In the genomic region with DNA sequence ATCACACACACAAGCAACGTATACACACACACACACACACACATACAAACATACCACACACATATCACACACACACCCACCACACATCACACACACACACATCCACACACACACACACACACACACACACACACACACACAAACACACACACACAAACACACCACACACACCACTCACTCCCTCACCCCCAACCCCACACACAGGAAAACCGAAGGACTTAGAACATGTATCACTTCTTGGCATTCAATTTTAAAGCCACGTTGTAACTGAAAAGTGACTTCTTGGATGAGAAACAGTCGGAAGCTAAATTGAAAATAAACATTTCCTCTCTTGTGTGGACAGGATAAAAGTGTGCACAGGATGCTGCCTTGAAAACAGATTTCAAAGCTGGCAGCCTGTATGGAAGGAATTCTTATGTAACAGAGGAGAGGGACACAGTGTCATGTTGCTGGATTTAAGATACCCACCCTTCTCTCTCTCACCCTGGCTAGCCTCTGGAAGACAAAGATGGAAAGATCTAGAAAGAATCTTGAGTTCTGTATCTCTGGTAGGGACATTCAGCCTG, we compare ENCODE assay signal across 15 mouse cellular contexts. TPM values are rescaled to one million over a fixed set of nuclear protein-coding genes. Genes with fewer than 3 reads are reported as not detected.
DNase-seq lines count a peak whose midpoint lies in the region; ATAC-seq and TF ChIP-seq lines count a peak whose summit lies in the region.
"Had no signal": no experiment of that assay in that cellular context is flagged by ENCODE, and none has a peak within 500 bp of the region (broad histone marks: within the 10 kb centered on the region; RNA-seq: fewer than 3 reads in every experiment).

No protein-coding gene starts in this region.

- no peak overlapping the region for H3K4me3 ChIP-seq in heart, embryonic 11.5 days (ENCODE audit: low read depth, low read length)
- H3K4me3 ChIP-seq in lung, embryonic 14.5 days (ENCODE audit: low read depth, low read length), result no peak overlapping the region
- no peak overlapping the region for H3K4me3 ChIP-seq in lung, adult 2 months (replicated peaks; ENCODE audit: extremely low read depth, low read depth, low read length)
- no peak overlapping the region for H3K4me3 ChIP-seq in lung, embryonic 16.5 days (ENCODE audit: low read length)
- H3K4me3 ChIP-seq: embryonic facial prominence, embryonic 15.5 days; forebrain, embryonic 13.5 days; liver, embryonic 12.5 days; midbrain, embryonic 10.5 days had no signal

- 71% methylated on average over 4 of the region's 4 CpGs for WGBS in heart, embryonic 11.5 days (ENCODE audit: insufficient replicate concordance)
- 49% methylated on average over 4 of the region's 4 CpGs for WGBS in lung, embryonic 14.5 days
- WGBS in lung, adult 2 months, result 35% methylated on average over 4 of the region's 4 CpGs
- 38% methylated on average over 4 of the region's 4 CpGs for WGBS in lung, embryonic 16.5 days

- H3K9me3 ChIP-seq in heart, embryonic 11.5 days (replicated peaks; ENCODE audit: control insufficient read depth, low read length), result no peaks in the 10 kb centered on the region
- no peaks in the 10 kb centered on the region for H3K9me3 ChIP-seq in lung, embryonic 14.5 days (ENCODE audit: low read depth, low read length)
- H3K9me3 ChIP-seq in lung, embryonic 16.5 days (ENCODE audit: control insufficient read depth, low read length), result no peaks in the 10 kb centered on the region
- H3K9me3 ChIP-seq: embryonic facial prominence, embryonic 15.5 days; forebrain, embryonic 13.5 days; liver, embryonic 12.5 days; midbrain, embryonic 10.5 days had no signal

- H3K27me3 ChIP-seq in heart, embryonic 11.5 days (ENCODE audit: control insufficient read depth, insufficient read depth, low read length), result no peaks in the 10 kb centered on the region
- no peaks in the 10 kb centered on the region for H3K27me3 ChIP-seq in lung, embryonic 14.5 days (ENCODE audit: insufficient read depth, low read length)
- no peaks in the 10 kb centered on the region for H3K27me3 ChIP-seq in lung, embryonic 16.5 days (ENCODE audit: control insufficient read depth, insufficient read depth, low read depth, low read length)
- H3K27me3 ChIP-seq: embryonic facial prominence, embryonic 15.5 days; forebrain, embryonic 13.5 days; liver, embryonic 12.5 days had no signal

- no peak overlapping the region for H3K27ac ChIP-seq in heart, embryonic 11.5 days (ENCODE audit: low read depth, low read length)
- H3K27ac ChIP-seq in lung, embryonic 14.5 days (ENCODE audit: low read depth), result peak overlapping the region; percentile 16; the same call in 1 of the 2 replicates
- peak overlapping the region; percentile 65 for H3K27ac ChIP-seq in lung, embryonic 16.5 days (ENCODE audit: low read length)
- H3K27ac ChIP-seq: embryonic facial prominence, embryonic 15.5 days; forebrain, embryonic 13.5 days; liver, embryonic 12.5 days; midbrain, embryonic 10.5 days had no signal

- no peak for ATAC-seq in heart, embryonic 11.5 days (replicated peaks; ENCODE audit: insufficient number of reproducible peaks, low FRiP score, low TSS enrichment)
- ATAC-seq in lung, embryonic 14.5 days (ENCODE audit: insufficient read depth), result peak; percentile 80
- peak; percentile 90 for ATAC-seq in lung, embryonic 16.5 days (ENCODE audit: low read depth)
- ATAC-seq: forebrain, embryonic 13.5 days; hindbrain, embryonic 16.5 days; liver, embryonic 12.5 days had no signal

- no peak for TF ChIP-seq POLR2A in lung, adult 2 months (IDR thresholded peaks at IDR 0.05; ENCODE audit: borderline replicate concordance, extremely low read depth, low read depth, low read length)

- H3K36me3 ChIP-seq in heart, embryonic 11.5 days (ENCODE audit: control insufficient read depth, insufficient read depth, low read length), result no peaks in the 10 kb centered on the region
- no peaks in the 10 kb centered on the region for H3K36me3 ChIP-seq in lung, embryonic 14.5 days (ENCODE audit: insufficient read depth)
- no peaks in the 10 kb centered on the region for H3K36me3 ChIP-seq in lung, embryonic 16.5 days (ENCODE audit: control insufficient read depth, insufficient read depth, low read length)
- H3K36me3 ChIP-seq: embryonic facial prominence, embryonic 15.5 days; liver, embryonic 12.5 days; midbrain, embryonic 10.5 days had no signal

- H3K4me2 ChIP-seq in heart, embryonic 11.5 days, result no peak overlapping the region
- H3K4me2 ChIP-seq in lung, embryonic 14.5 days, result no peak overlapping the region
- H3K4me2 ChIP-seq in lung, embryonic 16.5 days (ENCODE audit: low read depth, low read length), result no peak overlapping the region
- H3K4me2 ChIP-seq: embryonic facial prominence, embryonic 15.5 days; forebrain, embryonic 13.5 days; liver, embryonic 12.5 days had no signal

- no peaks in the 10 kb centered on the region for H3K4me1 ChIP-seq in heart, embryonic 11.5 days (ENCODE audit: control insufficient read depth, insufficient read depth, low read length)
- no peaks in the 10 kb centered on the region for H3K4me1 ChIP-seq in lung, embryonic 14.5 days (ENCODE audit: insufficient read depth)
- H3K4me1 ChIP-seq in lung, adult 2 months (ENCODE audit: control insufficient read depth, insufficient read depth, low read length), result peaks cover 16% of the 10 kb centered on the region
- H3K4me1 ChIP-seq in lung, embryonic 16.5 days (replicated peaks; ENCODE audit: control insufficient read depth, insufficient read depth, low read length), result 0 out of 2 replicates have a peak, but pooled peaks cover 3% of the 10 kb centered on the region
- H3K4me1 ChIP-seq: embryonic facial prominence, embryonic 15.5 days; forebrain, embryonic 13.5 days; liver, embryonic 12.5 days; midbrain, embryonic 10.5 days had no signal

- no peak for TF ChIP-seq CTCF in lung, embryonic 14.5 days (IDR thresholded peaks at IDR 0.05; ENCODE audit: low read depth)
- no peak for TF ChIP-seq CTCF in lung, adult 2 months (IDR thresholded peaks at IDR 0.05; ENCODE audit: insufficient read depth, low read length)

- H3K9ac ChIP-seq in heart, embryonic 11.5 days (ENCODE audit: low read depth, low read length), result no peak overlapping the region
- H3K9ac ChIP-seq in lung, embryonic 14.5 days, result no peak overlapping the region
- H3K9ac ChIP-seq in lung, embryonic 16.5 days (ENCODE audit: low read length), result no peak overlapping the region
- H3K9ac ChIP-seq: embryonic facial prominence, embryonic 15.5 days; forebrain, embryonic 13.5 days; liver, embryonic 12.5 days had no signal

- DNase-seq in heart, adult 9 months (ENCODE audit: low spot score in 2 of 2), result peak; percentile 56 to 81
- peak; percentile 61 for DNase-seq in lung, embryonic 14.5 days
- DNase-seq in lung, adult 2 months, result no peak
- DNase-seq in ovary, postnatal 14 days (ENCODE audit: low spot score), result no peak
- DNase-seq in cerebellum, postnatal 10 days, result no peak
- DNase-seq: cerebellum, postnatal 25 days; right cerebral cortex, postnatal 25 days; thymus, postnatal 4 days had no signal

RNA-seq across cellular contexts. Expression of gene Fmo6, which starts 5.9 kb away (rescaled TPM):
- polyA plus RNA-seq in heart, embryonic 11.5 days (2014; fragmentation: Nextera tagmentation; extraction: Ambion mirVana), result not detected in 2 replicates
- not detected in 2 replicates for polyA plus RNA-seq in lung, embryonic 14.5 days (2014; fragmentation: Nextera tagmentation; extraction: Ambion mirVana)
- polyA plus RNA-seq in lung, adult 2 months (2012; rRNA removed), result 0.33 and 0.37 TPM in 2 replicates
- polyA plus RNA-seq in lung, embryonic 16.5 days (2015; fragmentation: Nextera tagmentation; extraction: Ambion mirVana), result not detected in 2 replicates
- polyA plus RNA-seq: forebrain, embryonic 13.5 days; hindbrain, embryonic 16.5 days; liver, embryonic 12.5 days; midbrain, embryonic 10.5 days had no signal

RNA-seq across cellular contexts. Expression of gene Fmo2, which starts 32.9 kb away (rescaled TPM):
- 0.39 and 0.97 TPM in 2 replicates for polyA plus RNA-seq in heart, embryonic 11.5 days (2014; fragmentation: Nextera tagmentation; extraction: Ambion mirVana)
- 3.4 and 5.3 TPM in 2 replicates for polyA plus RNA-seq in lung, embryonic 14.5 days (2014; fragmentation: Nextera tagmentation; extraction: Ambion mirVana)
- polyA plus RNA-seq in lung, adult 2 months (2012; rRNA removed), result 147 and 240 TPM in 2 replicates
- polyA plus RNA-seq in lung, embryonic 16.5 days (2015; fragmentation: Nextera tagmentation; extraction: Ambion mirVana), result 48.3 and 70.3 TPM in 2 replicates
- polyA plus RNA-seq: forebrain, embryonic 13.5 days had no signal

RNA-seq across cellular contexts. Expression of gene Fmo3, which starts 52.9 kb away (rescaled TPM):
- 0.14 TPM in 1 of 2 replicates, not detected in the other for polyA plus RNA-seq in heart, embryonic 11.5 days (2014; fragmentation: Nextera tagmentation; extraction: Ambion mirVana)
- polyA plus RNA-seq in lung, embryonic 14.5 days (2014; fragmentation: Nextera tagmentation; extraction: Ambion mirVana), result not detected in 2 replicates
- polyA plus RNA-seq in lung, adult 2 months (2012; rRNA removed), result 10.1 and 10.8 TPM in 2 replicates
- polyA plus RNA-seq in lung, embryonic 16.5 days (2015; fragmentation: Nextera tagmentation; extraction: Ambion mirVana), result not detected in 2 replicates
- polyA plus RNA-seq: embryonic facial prominence, embryonic 15.5 days; forebrain, embryonic 13.5 days; hindbrain, embryonic 16.5 days; liver, embryonic 12.5 days; midbrain, embryonic 10.5 days had no signal

Comparison
In these comparisons a context has a peak if more than half of its experiments do, and no peak if none do; other contexts are left out.
1. DNase-seq: peak in heart, adult 9 months (2 of 2) and lung, embryonic 14.5 days (single experiment); none in lung, adult 2 months (single experiment), ovary, postnatal 14 days (single experiment) and cerebellum, postnatal 10 days (0 of 2).